Mouse (Mus musculus): Measurements from ENCODE around the gene Samd4b.
"Not testable (repeated sequence)": the region's sequence is repeated elsewhere in the genome, so short reads cannot be mapped to it uniquely, and the experiment has no call there.

The Samd4b gene

GRCm38 (mm10) chr7:28392429-28393271, 205.3 kb downstream of the Samd4b start, which contains the start of the genes Med29 and Paf1:
TSS of gene Med29 (minus strand) at chr7:28392708.
TSS of gene Paf1 (plus strand) at chr7:28392951.
- peak; percentile 96 for DNase-seq

- DNase-seq: no peak
Measured at GRCm38 (mm10) chr7:28390331-28390730, 207.6 kb downstream of the Samd4b start.

GRCm38 (mm10) chr7:28387384-28387783, 210.6 kb downstream of the Samd4b start:
- DNase-seq: not testable (repeated sequence)

GRCm38 (mm10) chr7:28386877-28387276, 211.1 kb downstream of the Samd4b start:
- DNase-seq: not testable (repeated sequence)

GRCm38 (mm10) chr7:28386462-28386861, 211.5 kb downstream of the Samd4b start:
- DNase-seq: peak; percentile 64

- no peak for DNase-seq
Measured at GRCm38 (mm10) chr7:28386007-28386406, 211.9 kb downstream of the Samd4b start.

- DNase-seq: no peak
Measured at GRCm38 (mm10) chr7:28385196-28385595, 212.7 kb downstream of the Samd4b start.

- DNase-seq: no peak
Measured at GRCm38 (mm10) chr7:28384162-28384561, 213.8 kb downstream of the Samd4b start.

- DNase-seq: no peak
Measured at GRCm38 (mm10) chr7:28383606-28384005, 214.3 kb downstream of the Samd4b start.

GRCm38 (mm10) chr7:28382981-28383396, 215.0 kb downstream of the Samd4b start:
- DNase-seq: no peak

- no peak for DNase-seq
Measured at GRCm38 (mm10) chr7:28382347-28382951, 215.5 kb downstream of the Samd4b start.

- no peak for DNase-seq
Measured at GRCm38 (mm10) chr7:28381938-28382337, 216.0 kb downstream of the Samd4b start.

- DNase-seq: no peak
Measured at GRCm38 (mm10) chr7:28381017-28381790, 216.7 kb downstream of the Samd4b start.

- no peak for DNase-seq
Measured at GRCm38 (mm10) chr7:28380237-28381016, 217.5 kb downstream of the Samd4b start, which contains the start of gene Zfp36. TSS of gene Zfp36 (minus strand) at chr7:28380253.

- DNase-seq: peak; percentile 62
Measured at GRCm38 (mm10) chr7:28378769-28379651, 218.9 kb downstream of the Samd4b start.

GRCm38 (mm10) chr7:28378066-28378690, 219.8 kb downstream of the Samd4b start:
- no peak for DNase-seq

GRCm38 (mm10) chr7:28377190-28378065, 220.5 kb downstream of the Samd4b start:
- no peak for DNase-seq

GRCm38 (mm10) chr7:28376011-28376771, 221.8 kb downstream of the Samd4b start:
- DNase-seq: no peak

All from cerebellum, adult 8-10 months (tissue).